Mouse (Mus musculus): ENCODE data around the gene Slc16a4.

DNA sequence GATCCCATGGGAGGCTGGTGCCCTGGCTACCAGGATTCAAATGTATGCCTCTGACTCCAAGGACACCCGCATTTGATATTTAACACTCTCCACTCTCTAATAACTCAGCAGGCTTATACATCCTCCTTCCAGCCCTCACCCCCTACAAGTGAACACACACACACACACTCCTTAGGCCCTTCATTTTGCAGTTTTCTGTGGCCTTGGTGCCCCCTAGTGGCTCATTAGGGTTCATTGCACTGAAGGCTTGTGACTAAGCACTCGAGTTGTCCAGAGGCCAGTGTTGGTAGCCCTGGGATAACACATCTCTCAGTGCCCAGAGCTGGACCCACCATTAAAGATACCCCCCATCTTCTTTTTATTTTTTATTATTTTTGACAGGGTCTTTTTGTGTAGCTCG is 17.2 kb upstream of the Slc16a4 start:
- TF ChIP-seq CTCF (IDR thresholded peaks at IDR 0.05; ENCODE audit: control insufficient read depth, insufficient read depth, low read length) (peak; percentile 66), POLR2A (IDR thresholded peaks at IDR 0.05; ENCODE audit: borderline replicate concordance, control insufficient read depth, low read depth, low read length) (no peak)

Measured in bone marrow, adult 2 months (tissue).